Mouse (Mus musculus) heart, adult 8-10 months (tissue): ENCODE data around the gene Bend4. TPM values are rescaled to one million over a fixed set of nuclear protein-coding genes. Genes with fewer than 3 reads are reported as not detected.

Experiments
- total RNA-seq, 4 experiments: library from RNA; stranded (reverse); gene quantifications; 2 replicates each; pipeline ENCODE4 v1.2.4; 2022

Bend4 gene
- total RNA-seq, 4 experiments from 2014 or later: 2.6 to 3.4 (median 2.8) TPM

Other genes starting within 250 kb of the Bend4 start
- gene Tmem33, start 167.7 kb downstream of the Bend4 start, total RNA-seq: 10 to 100 TPM; 42.7 to 56.8 (median 49.0) TPM
- gene Slc30a9, start 121.4 kb downstream of the Bend4 start, total RNA-seq: 100 to 1,000 TPM; 161 to 209 (median 190) TPM
- 1 to 10 TPM; 1.4 to 1.9 (median 1.6) TPM for gene Shisa3, start 179.6 kb upstream of the Bend4 start, total RNA-seq